Mouse (Mus musculus) heart, embryonic 11.5 days (tissue): ENCODE results near the gene Cp. TPM values are rescaled to one million over a fixed set of nuclear protein-coding genes. Genes with fewer than 3 reads are reported as not detected.
"Not testable (repeated sequence)": the region's sequence is repeated elsewhere in the genome, so short reads cannot be mapped to it uniquely, and the experiment has no call there.

Source experiments
- ATAC-seq: fragments of 200-750 bp; cut with Nextera tagmentation; replicated peaks from 2 replicates; pipeline ENCODE4 v1.8.0; 2017; ENCODE audit warnings: moderate library complexity; ENCODE audit not compliant: insufficient number of reproducible peaks, low FRiP score, low TSS enrichment
- H3K27ac ChIP-seq: fragments of 300-500 bp; sonication (generic); 2 replicates; pipeline ENCODE4 v1.5.1; 2014; ENCODE audit warnings: mild to moderate bottlenecking, low read depth, low read length
- H3K27me3 ChIP-seq: fragments of 300-500 bp; sonication (generic); 2 replicates; pipeline ENCODE4 v1.6.1; 2014; ENCODE audit warnings: mild to moderate bottlenecking, low read length, mixed read lengths; ENCODE audit not compliant: control insufficient read depth, insufficient read depth
- H3K36me3 ChIP-seq: fragments of 300-500 bp; sonication (generic); 2 replicates; pipeline ENCODE4 v1.6.1; 2014; ENCODE audit warnings: mild to moderate bottlenecking, low read length, moderate library complexity, mixed read lengths; ENCODE audit not compliant: control insufficient read depth, insufficient read depth
- H3K4me1 ChIP-seq: fragments of 300-500 bp; sonication (generic); 2 replicates; pipeline ENCODE4 v1.6.1; 2014; ENCODE audit warnings: low read length; ENCODE audit not compliant: control insufficient read depth, insufficient read depth
- H3K4me2 ChIP-seq: fragments of 300-500 bp; sonication (generic); 2 replicates; pipeline ENCODE4 v1.6.1; 2014; ENCODE audit warnings: mild to moderate bottlenecking, moderate library complexity
- H3K4me3 ChIP-seq: fragments of 300-500 bp; sonication (generic); 2 replicates; pipeline ENCODE4 v1.5.1; 2014; ENCODE audit warnings: low read depth, low read length
- H3K9ac ChIP-seq: fragments of 300-500 bp; sonication (generic); 2 replicates; pipeline ENCODE4 v1.6.1; 2014; ENCODE audit warnings: mild to moderate bottlenecking, low read depth, low read length, moderate library complexity
- H3K9me3 ChIP-seq: fragments of 300-500 bp; sonication (generic); replicated peaks from 2 replicates; pipeline ENCODE4 v1.6.1; 2016; ENCODE audit warnings: low read length; ENCODE audit not compliant: control insufficient read depth
- WGBS: fragments of 180-500 bp; shearing (Covaris S2); extraction: QIAGEN DNeasy Blood & Tissue Kit; methylation state at CpG from one replicate; pipeline ENCODE4 v1.1.7; 2014; ENCODE audit not compliant: insufficient replicate concordance; 5-methylcytosine and 5-hydroxymethylcytosine counted together
- polyA plus RNA-seq: library from polyadenylated mRNA; unstranded; fragments of >200 nt; fragmentation: Nextera tagmentation; extraction: Ambion mirVana; gene quantifications from 2 replicates; pipeline ENCODE4 v1.2.1, GENCODE M21; 2014

The Cp gene
- polyA plus RNA-seq, 1 experiment from 2014 or later = 0.33 TPM

DNA sequence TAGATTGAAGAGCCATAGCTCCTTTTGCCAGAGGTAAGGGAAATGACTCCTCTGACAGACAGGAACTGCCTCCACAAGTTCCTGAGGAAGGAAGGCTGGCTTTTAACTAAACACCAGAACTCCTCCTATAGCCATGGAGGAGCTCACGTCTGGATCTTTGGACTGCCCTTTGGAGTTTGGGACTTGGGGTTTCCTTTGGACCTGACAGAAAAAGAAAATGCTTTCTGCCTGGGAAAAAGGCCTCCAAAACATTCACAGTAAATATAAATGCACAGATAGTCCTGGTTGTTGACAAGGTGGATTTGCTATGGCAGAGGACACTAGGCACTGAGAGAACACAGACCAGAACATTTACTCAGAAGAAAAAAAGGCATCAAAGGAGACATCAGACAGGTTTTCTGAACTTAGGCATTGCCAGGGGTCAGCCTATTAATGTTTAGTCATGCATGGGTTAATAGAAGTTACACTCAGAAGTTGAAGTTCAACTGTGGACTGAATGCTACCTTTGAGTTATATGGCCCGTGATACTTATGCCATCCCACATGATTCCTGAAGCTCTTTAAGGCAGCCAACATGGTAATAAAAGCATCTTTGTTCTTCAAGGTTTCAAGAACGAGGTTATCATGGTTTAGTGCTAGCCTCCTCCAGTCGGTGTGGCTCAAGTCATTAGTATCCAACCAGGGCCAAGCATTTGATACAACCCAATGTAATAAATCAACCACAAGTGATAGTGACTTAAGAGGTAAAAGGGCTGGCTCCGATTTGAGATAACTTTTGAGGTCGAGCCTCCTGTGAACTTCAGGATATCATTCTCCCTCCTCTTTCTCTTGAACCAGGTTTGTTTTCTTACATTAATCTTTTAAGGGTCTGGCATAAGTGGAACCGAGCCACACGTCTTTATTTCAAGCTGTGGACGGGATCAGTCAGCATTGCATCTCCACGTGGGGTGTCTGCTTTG lies 77.2 kb downstream of the Cp start:
- ATAC-seq = no peak
- 18% methylated on average over 10 of the region's 10 CpGs for whole genome bisulfite sequencing
- Histone ChIP-seq H3K27ac (no peak overlapping the region), H3K4me2 (peak overlapping the region; percentile 66), H3K9ac (peak overlapping the region; percentile 68), H3K9me3 (no peaks in the 10 kb centered on the region), H3K4me3 (peak overlapping the region; percentile 75), H3K4me1 (peaks cover 10% of the 10 kb centered on the region), H3K36me3 (no peaks in the 10 kb centered on the region), H3K27me3 (no peaks in the 10 kb centered on the region)

DNA sequence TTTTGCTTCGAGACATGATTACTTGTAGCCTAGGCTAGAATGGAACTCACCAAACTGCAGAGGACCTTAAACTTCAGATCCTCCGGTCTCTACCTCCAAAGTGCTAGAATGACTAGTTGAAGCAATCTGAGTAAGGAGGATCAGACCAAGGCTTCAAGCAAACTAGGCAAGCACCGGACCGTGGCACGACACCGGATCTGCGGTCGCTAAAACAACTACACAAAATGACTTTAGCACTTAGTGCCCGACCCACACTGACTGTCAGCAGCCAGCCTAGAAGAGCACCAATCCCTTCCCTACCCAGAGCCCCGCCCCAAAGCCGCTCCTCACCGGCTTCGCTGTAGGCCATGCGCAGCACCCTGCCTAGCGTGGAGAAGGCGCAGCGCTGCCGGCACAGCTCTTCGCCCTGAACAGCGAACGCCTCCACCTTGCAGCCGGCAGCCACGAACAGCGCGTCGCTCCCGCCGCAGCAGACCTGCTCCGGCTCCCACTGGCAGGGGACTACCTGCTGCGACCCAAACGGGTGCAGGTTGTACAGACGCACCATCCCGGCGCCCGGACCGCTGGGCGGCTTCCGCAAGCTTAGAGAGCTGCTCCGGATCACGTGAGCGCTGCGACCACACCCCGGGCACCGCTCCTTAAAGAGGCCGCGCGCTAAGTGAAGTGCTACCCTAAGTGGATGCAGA lies 78.0 kb downstream of the Cp start, which contains the start of gene Hps3:
Gene Hps3 (minus strand): TSS at position 597 of the 686 bp plus-strand sequence.
- Histone ChIP-seq H3K4me1 (peaks cover 10% of the 10 kb centered on the region), H3K4me3 (peak within 1 kb of the TSS; percentile 75), H3K27me3 (no peaks in the 10 kb centered on the region), H3K36me3 (no peaks in the 10 kb centered on the region), H3K4me2 (peak within 1 kb of the TSS; percentile 66), H3K9me3 (no peaks in the 10 kb centered on the region), H3K9ac (peak within 1 kb of the TSS; percentile 68), H3K27ac (peak within 1 kb of the TSS; percentile 2; the same call in 1 of the 2 replicates)
- under 1% methylated on average over 47 of the region's 47 CpGs for WGBS
- ATAC-seq = peak; percentile 99

DNA sequence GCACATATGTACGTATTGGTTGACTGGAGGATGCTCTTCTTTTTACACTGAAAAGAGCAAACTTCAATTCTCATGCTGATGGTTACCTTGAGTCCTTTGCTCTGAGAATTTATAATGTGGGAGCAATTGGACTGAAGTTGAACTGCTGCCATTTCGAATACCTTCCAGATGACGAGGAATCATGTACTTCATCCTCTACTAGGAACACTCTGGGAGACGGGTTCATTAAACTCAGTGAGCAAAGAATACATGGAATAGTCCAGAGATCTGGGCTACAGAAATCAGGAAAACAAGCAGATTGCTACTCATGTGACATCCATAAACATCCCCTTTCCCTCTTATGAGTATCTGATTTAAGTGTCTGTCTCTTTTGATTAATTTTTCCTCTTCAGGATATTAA lies 79.2 kb downstream of the Cp start:
- WGBS = 83% methylated on average over 4 of the region's 4 CpGs
- H3K9me3 ChIP-seq = no peaks in the 10 kb centered on the region
- H3K4me2 ChIP-seq = no peak overlapping the region
- H3K27me3 ChIP-seq = no peaks in the 10 kb centered on the region
- no peaks in the 10 kb centered on the region for H3K36me3 ChIP-seq
- H3K9ac ChIP-seq = no peak overlapping the region
- no peak overlapping the region for H3K27ac ChIP-seq
- ATAC-seq = no peak
- no peak overlapping the region for H3K4me3 ChIP-seq
- H3K4me1 ChIP-seq = peaks cover 10% of the 10 kb centered on the region

DNA sequence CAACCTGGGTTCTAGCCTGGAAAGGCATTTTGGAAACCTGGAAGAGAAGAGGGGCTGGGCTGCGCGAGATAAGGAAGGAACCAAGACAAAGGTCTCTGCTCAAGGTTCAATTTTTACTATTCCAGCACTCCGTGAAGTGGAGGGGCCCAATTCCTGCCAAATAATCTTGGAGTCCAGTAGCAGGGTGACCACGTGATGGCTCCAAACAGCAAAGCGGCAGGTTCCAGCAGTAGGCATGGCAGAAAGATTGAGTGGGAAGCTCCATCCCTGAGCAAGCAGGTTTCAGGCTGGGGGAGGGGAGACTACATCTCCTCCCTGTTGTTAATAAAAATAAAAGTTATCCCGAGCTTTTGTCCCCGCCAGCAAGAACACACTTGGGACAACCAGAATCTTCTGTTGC lies 84.6 kb downstream of the Cp start:
- H3K9ac ChIP-seq, H3K27ac ChIP-seq, H3K36me3 ChIP-seq, H3K4me2 ChIP-seq, H3K4me1 ChIP-seq, ATAC-seq, H3K27me3 ChIP-seq, H3K4me3 ChIP-seq, H3K9me3 ChIP-seq: not testable (repeated sequence)
- WGBS = 83% methylated on average over 7 of the region's 7 CpGs

DNA sequence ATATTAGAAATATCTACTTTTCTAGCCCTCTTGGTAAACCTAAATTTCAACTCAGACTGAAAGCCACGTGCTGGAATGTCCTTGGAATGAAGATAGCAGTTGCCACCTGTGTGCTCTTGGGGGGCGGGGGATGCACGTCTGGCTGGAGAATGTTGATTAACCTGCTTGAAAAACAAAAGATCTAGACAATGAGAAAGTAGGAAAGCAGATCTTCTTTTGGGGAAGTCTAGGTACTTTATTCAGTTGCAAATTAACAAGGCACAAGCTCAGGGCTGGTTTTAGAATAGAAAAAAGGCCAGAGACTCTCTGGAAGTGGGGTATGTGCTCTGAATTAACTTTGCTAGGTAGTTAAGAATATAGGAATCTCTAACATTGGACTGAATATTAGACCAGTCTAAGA lies 87.9 kb downstream of the Cp start:
- H3K4me3 ChIP-seq, H3K4me2 ChIP-seq, ATAC-seq, H3K9me3 ChIP-seq, H3K27ac ChIP-seq, H3K27me3 ChIP-seq, H3K4me1 ChIP-seq, H3K9ac ChIP-seq, H3K36me3 ChIP-seq: not testable (repeated sequence)
- 67% methylated on average over 3 of the region's 3 CpGs for WGBS

DNA sequence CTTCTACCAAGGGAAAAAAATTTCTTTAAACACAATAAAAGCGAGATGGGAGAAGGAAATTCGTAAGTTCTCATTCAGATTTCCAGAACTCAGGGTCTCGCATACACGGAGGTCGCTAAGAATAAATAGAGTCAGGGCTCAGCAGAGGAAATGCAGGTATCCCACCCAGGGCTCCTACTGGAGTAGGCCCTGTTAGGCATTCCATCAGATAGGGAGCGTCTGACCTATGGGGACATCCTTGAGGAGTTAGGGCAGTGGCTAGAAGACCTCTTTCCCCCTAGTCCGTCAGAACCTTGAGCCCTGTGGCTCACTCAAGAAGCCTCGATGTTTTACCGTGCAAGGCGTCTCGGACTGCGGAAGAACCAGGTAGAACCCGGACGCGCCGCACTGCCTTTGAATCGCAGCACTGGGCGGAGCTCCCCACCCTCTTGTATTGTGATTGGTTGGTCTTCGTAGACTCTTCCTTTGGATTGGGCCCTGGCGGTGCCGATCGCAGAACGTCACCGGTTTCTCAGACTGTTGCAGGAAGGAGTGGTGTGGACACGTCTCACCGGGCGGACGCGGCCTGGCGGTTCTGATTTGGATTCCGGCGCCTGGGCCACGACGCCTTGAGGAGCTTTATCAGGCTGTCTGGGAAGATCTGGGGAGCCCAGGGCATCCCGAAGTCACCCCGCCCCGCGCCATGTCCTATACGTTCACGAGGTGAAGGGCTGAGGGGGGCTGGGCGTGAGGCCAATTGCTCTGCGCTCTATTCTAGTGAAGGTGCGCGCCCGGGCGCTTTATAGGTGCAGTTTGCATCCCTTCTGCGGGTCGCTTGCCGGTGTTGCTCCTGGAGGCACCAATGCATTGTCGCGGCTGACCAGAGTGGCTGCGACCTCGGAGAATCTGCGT lies 100.7 kb downstream of the Cp start, which contains the start of gene Hltf:
Gene Hltf (plus strand): TSS at position 506 of the 891 bp plus-strand sequence.
- ATAC-seq = peak; percentile 100
- WGBS = under 1% methylated on average over 51 of the region's 54 CpGs
- H3K27ac ChIP-seq = no peak within 1 kb of the TSS

DNA sequence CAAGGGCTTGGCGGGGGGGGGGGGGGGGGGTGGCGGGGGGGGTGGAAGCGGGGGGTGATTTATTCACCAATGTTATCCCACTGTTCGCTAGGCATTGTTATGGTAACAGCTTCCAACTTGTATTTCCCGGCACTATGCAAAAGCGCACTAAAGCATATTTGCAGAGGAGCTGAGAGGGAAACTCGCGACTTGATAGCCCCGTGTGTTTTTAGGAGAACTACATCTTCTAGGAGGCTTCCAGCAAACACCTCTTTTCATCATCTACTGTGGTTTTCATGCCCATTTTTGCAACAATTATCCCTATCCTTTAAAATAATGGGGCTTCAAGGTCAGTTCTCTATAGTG lies 101.3 kb downstream of the Cp start:
- Histone ChIP-seq H3K4me3 (peak overlapping the region; percentile 77), H3K4me2 (peak overlapping the region; percentile 67), H3K36me3 (no peaks in the 10 kb centered on the region), H3K27ac (no peak overlapping the region), H3K9ac (peak overlapping the region; percentile 84), H3K9me3 (no peaks in the 10 kb centered on the region), H3K4me1 (peaks cover 4% of the 10 kb centered on the region; the same call in 1 of the 2 replicates), H3K27me3 (no peaks in the 10 kb centered on the region)
- under 1% methylated on average over 6 of the region's 9 CpGs for WGBS
- no peak for ATAC-seq

More for the DNA sequence above, 100.7 kb downstream of the Cp start, which contains the start of gene Hltf:
- H3K36me3 ChIP-seq = no peaks in the 10 kb centered on the region
- peak within 1 kb of the TSS; percentile 67 for H3K4me2 ChIP-seq
- no peaks in the 10 kb centered on the region for H3K9me3 ChIP-seq
- H3K9ac ChIP-seq = peak within 1 kb of the TSS; percentile 84
- H3K27me3 ChIP-seq = no peaks in the 10 kb centered on the region
- peaks cover 4% of the 10 kb centered on the region; the same call in 1 of the 2 replicates for H3K4me1 ChIP-seq
- peak within 1 kb of the TSS; percentile 77 for H3K4me3 ChIP-seq
